Mouse (Mus musculus): ENCODE results near the gene Eri3. TPM values are rescaled to one million over a fixed set of nuclear protein-coding genes. Genes with fewer than 3 reads are reported as not detected.
A peak's percentile ranks its signal among the peaks of the same experiment; 100 is the strongest.

The Eri3 gene
- polyA plus RNA-seq, 1 experiment from 2014 or later = 148 TPM

DNA sequence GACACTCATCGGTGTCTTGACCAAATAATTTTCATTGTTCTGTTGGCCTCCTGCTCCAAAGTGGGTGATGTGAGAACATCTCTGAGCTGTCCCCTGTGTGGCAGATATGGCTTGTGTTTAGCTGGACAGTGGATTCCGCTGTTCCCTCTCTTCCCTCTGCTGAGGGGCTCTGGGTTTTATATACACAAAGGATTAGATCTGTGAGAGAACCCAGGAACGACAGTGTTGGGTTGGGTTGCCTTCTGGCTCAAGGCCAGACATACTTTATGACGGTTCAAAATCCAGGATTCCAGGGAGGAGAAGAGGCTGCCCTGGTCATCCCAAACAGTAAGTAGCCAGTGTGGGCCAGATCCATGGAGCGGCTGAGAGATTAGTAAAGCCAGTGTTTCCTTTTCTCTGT is 83.4 kb downstream of the Eri3 start:
- H3K4me1 ChIP-seq = peaks cover 26% of the 10 kb centered on the region

GRCm38 (mm10) chr4:117634642-117635041 is 84.5 kb downstream of the Eri3 start:
- no peak overlapping the region for H3K4me2 ChIP-seq (replicated peaks)
- H3K4me1 ChIP-seq = peaks cover 26% of the 10 kb centered on the region
- ATAC-seq (ENCODE audit: low FRiP score, low read depth) = no peak
- H3K9me3 ChIP-seq = 0 out of 2 replicates have a peak, but pooled peaks cover 4% of the 10 kb centered on the region
- H3K27me3 ChIP-seq = peaks cover 16% of the 10 kb centered on the region; the same call in 1 of the 2 replicates
- WGBS = 92% methylated on average over 7 of the region's 7 CpGs
- peaks cover 4% of the 10 kb centered on the region for H3K36me3 ChIP-seq
- no peak overlapping the region for H3K9ac ChIP-seq (replicated peaks)
- no peak overlapping the region for H3K4me3 ChIP-seq
- no peak overlapping the region; the same call in 1 of the 2 replicates for H3K27ac ChIP-seq (replicated peaks)

More for the DNA sequence above, 83.4 kb downstream of the Eri3 start:
- no peak overlapping the region for H3K27ac ChIP-seq (replicated peaks)
- no peak overlapping the region for H3K4me3 ChIP-seq
- no peak for ATAC-seq (ENCODE audit: low FRiP score, low read depth)
- WGBS = 75% methylated on average over 5 of the region's 5 CpGs
- no peak overlapping the region for H3K9ac ChIP-seq (replicated peaks)
- no peak overlapping the region for H3K4me2 ChIP-seq (replicated peaks)
- H3K9me3 ChIP-seq = 0 out of 2 replicates have a peak, but pooled peaks cover 4% of the 10 kb centered on the region
- H3K36me3 ChIP-seq = peaks cover 4% of the 10 kb centered on the region
- H3K27me3 ChIP-seq = peaks cover 13% of the 10 kb centered on the region; the same call in 1 of the 2 replicates

GRCm38 (mm10) chr4:117636152-117636551 is 86.0 kb downstream of the Eri3 start:
- peaks cover 17% of the 10 kb centered on the region; the same call in 1 of the 2 replicates for H3K27me3 ChIP-seq
- no peak overlapping the region for H3K4me3 ChIP-seq
- ATAC-seq (ENCODE audit: low FRiP score, low read depth) = no peak
- peaks cover 4% of the 10 kb centered on the region for H3K36me3 ChIP-seq
- H3K9me3 ChIP-seq = 0 out of 2 replicates have a peak, but pooled peaks cover 4% of the 10 kb centered on the region
- no peak overlapping the region; the same call in 1 of the 2 replicates for H3K9ac ChIP-seq (replicated peaks)
- WGBS = 78% methylated on average over 4 of the region's 4 CpGs
- peaks cover 26% of the 10 kb centered on the region for H3K4me1 ChIP-seq
- H3K27ac ChIP-seq (replicated peaks) = no peak overlapping the region
- no peak overlapping the region for H3K4me2 ChIP-seq (replicated peaks)

- Histone ChIP-seq H3K4me1 (peaks cover 26% of the 10 kb centered on the region), H3K27me3 (peaks cover 25% of the 10 kb centered on the region), H3K9me3 (0 out of 2 replicates have a peak, but pooled peaks cover 4% of the 10 kb centered on the region), H3K36me3 (peaks cover 4% of the 10 kb centered on the region), H3K4me2 (replicated peaks) (no peak overlapping the region), H3K9ac (replicated peaks) (peak overlapping the region; percentile 8), H3K27ac (replicated peaks) (peak overlapping the region; percentile 35), H3K4me3 (no peak overlapping the region)
- WGBS = 24% methylated on average over 22 of the region's 22 CpGs
- ATAC-seq (ENCODE audit: low FRiP score, low read depth) = no peak
Observed at GRCm38 (mm10) chr4:117636891-117637613, 86.9 kb downstream of the Eri3 start.

DNA sequence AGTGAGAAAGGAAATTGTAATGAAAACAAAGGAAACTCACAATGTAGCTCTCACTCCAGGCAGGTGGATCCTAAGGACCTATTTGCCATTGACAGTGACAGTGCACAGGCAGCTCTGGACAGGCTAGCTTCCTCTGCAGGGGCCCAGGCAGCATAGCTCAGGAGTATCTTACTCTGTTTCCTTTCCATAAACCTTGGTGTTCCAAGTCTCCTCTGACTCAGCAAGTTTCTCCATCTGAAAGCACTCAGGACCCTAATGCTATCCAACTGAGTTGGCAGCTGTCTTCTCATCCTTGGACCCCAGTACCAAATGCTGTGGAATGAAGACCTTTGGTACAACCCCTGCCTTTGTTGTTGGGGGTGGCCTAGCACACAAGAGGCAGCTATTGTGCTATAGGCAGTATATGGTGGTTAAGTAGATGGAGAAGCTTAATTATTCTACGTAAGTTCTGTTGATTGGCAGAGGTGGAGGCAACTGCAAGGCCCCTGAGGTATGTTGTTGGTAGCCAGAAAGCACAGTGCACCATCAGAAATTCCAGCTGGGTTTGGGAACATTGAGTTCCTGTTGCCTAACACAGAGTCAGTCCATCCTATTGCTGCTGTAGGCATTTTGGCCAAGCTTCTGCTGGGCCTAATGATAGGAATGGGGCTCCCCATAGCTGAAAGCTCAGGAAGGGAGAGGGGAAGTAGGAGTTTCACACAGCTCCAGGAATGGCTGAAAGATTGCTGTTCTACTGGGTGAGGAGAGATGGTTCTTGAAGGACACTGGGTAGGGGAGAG is 90.9 kb downstream of the Eri3 start:
- no peak overlapping the region for H3K4me2 ChIP-seq (replicated peaks)
- H3K9ac ChIP-seq (replicated peaks) = no peak overlapping the region
- no peak for ATAC-seq (ENCODE audit: low FRiP score, low read depth)
- no peaks in the 10 kb centered on the region for H3K9me3 ChIP-seq
- peaks cover 32% of the 10 kb centered on the region for H3K27me3 ChIP-seq
- 82% methylated on average over 1 of the region's 1 CpGs for WGBS
- peaks cover 43% of the 10 kb centered on the region for H3K4me1 ChIP-seq
- H3K36me3 ChIP-seq = no peaks in the 10 kb centered on the region
- H3K4me3 ChIP-seq = no peak overlapping the region
- no peak overlapping the region for H3K27ac ChIP-seq (replicated peaks)

- Histone ChIP-seq H3K9me3 (no peaks in the 10 kb centered on the region), H3K4me2 (replicated peaks) (no peak overlapping the region), H3K4me1 (peaks cover 43% of the 10 kb centered on the region), H3K27me3 (peaks cover 34% of the 10 kb centered on the region), H3K4me3 (no peak overlapping the region), H3K27ac (replicated peaks) (no peak overlapping the region), H3K36me3 (no peaks in the 10 kb centered on the region), H3K9ac (replicated peaks) (no peak overlapping the region)
- no peak for ATAC-seq (ENCODE audit: low FRiP score, low read depth)
- 91% methylated on average over 1 of the region's 1 CpGs for WGBS
Observed at GRCm38 (mm10) chr4:117641804-117642203, 91.6 kb downstream of the Eri3 start.

GRCm38 (mm10) chr4:117645031-117645435 is 94.9 kb downstream of the Eri3 start:
- Histone ChIP-seq H3K36me3 (no peaks in the 10 kb centered on the region), H3K4me2 (replicated peaks) (peak overlapping the region; percentile 40), H3K4me1 (peaks cover 64% of the 10 kb centered on the region), H3K4me3 (no peak overlapping the region), H3K27ac (replicated peaks) (peak overlapping the region; percentile 93), H3K9me3 (no peaks in the 10 kb centered on the region), H3K9ac (replicated peaks) (peak overlapping the region; percentile 41), H3K27me3 (peaks cover 27% of the 10 kb centered on the region)
- WGBS = 12% methylated on average over 22 of the region's 22 CpGs
- peak; percentile 85 for ATAC-seq (ENCODE audit: low FRiP score, low read depth)

- no peak overlapping the region for H3K4me3 ChIP-seq
- 0 out of 2 replicates have a peak, but pooled peaks have one; percentile 1 for ATAC-seq (ENCODE audit: low FRiP score, low read depth)
- WGBS = 71% methylated on average over 2 of the region's 2 CpGs
- peaks cover 61% of the 10 kb centered on the region for H3K4me1 ChIP-seq
- no peaks in the 10 kb centered on the region for H3K9me3 ChIP-seq
- H3K4me2 ChIP-seq (replicated peaks) = peak overlapping the region; percentile 40
- peak overlapping the region; percentile 41; the same call in 1 of the 2 replicates for H3K9ac ChIP-seq (replicated peaks)
- H3K27me3 ChIP-seq = peaks cover 27% of the 10 kb centered on the region
- no peaks in the 10 kb centered on the region for H3K36me3 ChIP-seq
- peak overlapping the region; percentile 93 for H3K27ac ChIP-seq (replicated peaks)
Observed at GRCm38 (mm10) chr4:117645859-117646258, 95.7 kb downstream of the Eri3 start.

GRCm38 (mm10) chr4:117646496-117646895 is 96.3 kb downstream of the Eri3 start:
- 46% methylated on average over 8 of the region's 8 CpGs for WGBS
- peaks cover 23% of the 10 kb centered on the region for H3K27me3 ChIP-seq
- 0 out of 2 replicates have a peak, but pooled peaks have one; percentile 7 for ATAC-seq (ENCODE audit: low FRiP score, low read depth)
- peak overlapping the region; percentile 27 for H3K4me2 ChIP-seq (replicated peaks)
- peak overlapping the region; percentile 12; the same call in 1 of the 2 replicates for H3K9ac ChIP-seq (replicated peaks)
- H3K4me3 ChIP-seq = no peak overlapping the region
- peaks cover 65% of the 10 kb centered on the region for H3K4me1 ChIP-seq
- no peaks in the 10 kb centered on the region for H3K9me3 ChIP-seq
- H3K27ac ChIP-seq (replicated peaks) = peak overlapping the region; percentile 93
- H3K36me3 ChIP-seq = no peaks in the 10 kb centered on the region

DNA sequence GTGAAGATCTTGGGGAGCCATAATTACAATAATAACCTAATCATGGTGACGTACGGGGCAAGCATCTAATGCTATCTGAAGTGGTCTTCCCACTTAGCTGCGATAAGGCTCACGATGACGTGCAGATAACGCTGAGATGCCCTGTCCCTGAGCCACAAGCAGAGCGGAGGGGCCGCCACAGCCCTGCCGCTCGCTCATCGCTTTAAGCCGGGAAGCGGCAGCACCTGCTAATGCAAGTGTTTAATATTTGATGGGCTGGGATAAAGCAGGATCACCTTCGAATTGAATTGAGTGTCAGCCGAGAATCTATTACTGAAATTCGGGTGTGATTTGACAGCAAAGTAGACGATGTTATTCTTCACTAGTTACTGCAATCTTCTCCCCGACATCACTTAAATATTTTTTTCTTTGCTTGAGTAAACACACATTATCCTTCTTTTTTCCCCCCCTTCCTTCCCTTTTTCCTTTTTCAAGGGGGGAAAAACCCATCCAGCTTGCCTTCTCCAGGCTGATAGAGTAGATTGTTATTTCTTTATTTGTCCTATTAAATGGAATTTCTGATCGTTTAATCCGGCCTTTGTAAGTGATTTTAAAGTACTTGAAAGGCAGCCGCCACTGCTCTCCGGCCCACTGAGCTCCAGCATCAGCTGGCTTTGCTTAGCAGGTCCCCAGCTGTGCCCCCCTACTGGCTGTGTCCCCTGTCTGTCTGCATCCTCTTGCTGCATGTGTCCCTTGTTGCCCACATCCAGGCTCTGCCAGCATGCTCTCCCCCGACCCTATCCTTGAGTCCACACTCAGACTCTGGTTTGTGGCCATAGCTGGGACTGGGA is 97.0 kb downstream of the Eri3 start:
- peaks cover 72% of the 10 kb centered on the region for H3K4me1 ChIP-seq
- H3K9ac ChIP-seq (replicated peaks) = peak overlapping the region; percentile 12; the same call in 1 of the 2 replicates
- peak overlapping the region; percentile 27 for H3K4me2 ChIP-seq (replicated peaks)
- H3K9me3 ChIP-seq = no peaks in the 10 kb centered on the region
- peak overlapping the region; percentile 93 for H3K27ac ChIP-seq (replicated peaks)
- peaks cover 20% of the 10 kb centered on the region for H3K27me3 ChIP-seq
- ATAC-seq (ENCODE audit: low FRiP score, low read depth) = no peak; the same call in 1 of the 2 replicates
- 19% methylated on average over 23 of the region's 23 CpGs for WGBS
- no peak overlapping the region for H3K4me3 ChIP-seq
- no peaks in the 10 kb centered on the region for H3K36me3 ChIP-seq

DNA sequence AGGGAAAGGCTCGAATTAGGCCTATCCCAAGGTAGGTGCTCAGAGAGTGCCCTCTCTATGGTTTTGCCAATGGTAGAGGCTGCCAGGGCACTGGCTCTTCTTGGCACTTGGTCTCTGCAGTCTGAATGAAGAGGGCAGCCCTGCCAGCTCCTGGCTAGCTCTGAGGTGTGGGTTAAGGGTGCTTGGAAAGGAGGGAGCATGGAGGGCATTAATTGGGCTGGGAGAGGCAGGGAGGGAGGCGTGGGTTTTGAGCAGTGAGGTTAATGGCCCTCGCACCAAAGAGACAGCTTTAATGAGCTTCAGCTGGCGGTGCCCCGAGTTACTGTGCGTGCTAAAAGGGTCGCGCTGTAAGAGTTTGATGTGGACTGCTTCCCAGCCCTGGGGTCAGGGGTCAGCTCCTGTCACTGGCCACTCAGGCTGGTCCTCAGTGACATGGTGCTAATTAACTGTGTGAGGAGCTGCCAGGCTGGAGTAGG is 101.5 kb downstream of the Eri3 start:
- peaks cover 84% of the 10 kb centered on the region for H3K4me1 ChIP-seq
- no peak overlapping the region for H3K9ac ChIP-seq (replicated peaks)
- H3K36me3 ChIP-seq = no peaks in the 10 kb centered on the region
- H3K9me3 ChIP-seq = no peaks in the 10 kb centered on the region
- no peak overlapping the region for H3K4me2 ChIP-seq (replicated peaks)
- WGBS = 17% methylated on average over 8 of the region's 8 CpGs
- ATAC-seq (ENCODE audit: low FRiP score, low read depth) = no peak
- peaks cover 11% of the 10 kb centered on the region for H3K27me3 ChIP-seq
- no peak overlapping the region for H3K4me3 ChIP-seq
- H3K27ac ChIP-seq (replicated peaks) = peak overlapping the region; percentile 39

Measured in midbrain, embryonic 12.5 days (tissue).